Mouse (Mus musculus) bone marrow, adult 2 months (tissue): ENCODE results near the gene Nup210. TPM values are rescaled to one million over a fixed set of nuclear protein-coding genes. Genes with fewer than 3 reads are reported as not detected.

Experiments used
- H3K27ac ChIP-seq: fragments of 200-500 bp; 2 replicates; pipeline ENCODE4 v1.5.1; 2012; ENCODE audit warnings: low read depth, mild to moderate bottlenecking, control low read depth, inconsistent platforms, low read length; ENCODE audit not compliant: control insufficient read depth, poor library complexity, insufficient read depth
- H3K4me1 ChIP-seq: fragments of 200-500 bp; 2 replicates; pipeline ENCODE4 v1.6.1; 2011; ENCODE audit warnings: low read length; ENCODE audit not compliant: control insufficient read depth, insufficient read depth
- H3K4me3 ChIP-seq: fragments of 200-500 bp; replicated peaks from 2 replicates; pipeline ENCODE3; 2011; ENCODE audit warnings: mild to moderate bottlenecking, low read depth, low read length, control low read depth; ENCODE audit not compliant: control insufficient read depth
- CTCF ChIP-seq: fragments of 200-500 bp; IDR thresholded peaks from 2 replicates; pipeline ENCODE4 v1.5.1; 2011; ENCODE audit warnings: low read length, control low read depth; ENCODE audit not compliant: control insufficient read depth, insufficient read depth
- POLR2A ChIP-seq: fragments of 200-500 bp; IDR thresholded peaks from 2 replicates; pipeline ENCODE4 v1.6.1; 2011; ENCODE audit warnings: low read depth, mild to moderate bottlenecking, control low read depth, low read length, borderline replicate concordance; ENCODE audit not compliant: control insufficient read depth
- WGBS: fragments of 180-500 bp; shearing (Covaris S2); methylation state at CpG from one replicate; pipeline ENCODE4 v1.1.7; 2018; 5-methylcytosine and 5-hydroxymethylcytosine counted together
- polyA plus RNA-seq: library from polyadenylated mRNA; stranded (reverse); fragments of >200 nt; gene quantifications from 2 replicates; pipeline ENCODE4 v1.2.4, GENCODE M21; 2011; ENCODE audit warnings: low replicate concordance; ENCODE audit not compliant: missing spikeins, insufficient read depth, insufficient read length

Nup210 gene
- polyA plus RNA-seq, result 58.4 and 111 TPM in 2 replicates

DNA sequence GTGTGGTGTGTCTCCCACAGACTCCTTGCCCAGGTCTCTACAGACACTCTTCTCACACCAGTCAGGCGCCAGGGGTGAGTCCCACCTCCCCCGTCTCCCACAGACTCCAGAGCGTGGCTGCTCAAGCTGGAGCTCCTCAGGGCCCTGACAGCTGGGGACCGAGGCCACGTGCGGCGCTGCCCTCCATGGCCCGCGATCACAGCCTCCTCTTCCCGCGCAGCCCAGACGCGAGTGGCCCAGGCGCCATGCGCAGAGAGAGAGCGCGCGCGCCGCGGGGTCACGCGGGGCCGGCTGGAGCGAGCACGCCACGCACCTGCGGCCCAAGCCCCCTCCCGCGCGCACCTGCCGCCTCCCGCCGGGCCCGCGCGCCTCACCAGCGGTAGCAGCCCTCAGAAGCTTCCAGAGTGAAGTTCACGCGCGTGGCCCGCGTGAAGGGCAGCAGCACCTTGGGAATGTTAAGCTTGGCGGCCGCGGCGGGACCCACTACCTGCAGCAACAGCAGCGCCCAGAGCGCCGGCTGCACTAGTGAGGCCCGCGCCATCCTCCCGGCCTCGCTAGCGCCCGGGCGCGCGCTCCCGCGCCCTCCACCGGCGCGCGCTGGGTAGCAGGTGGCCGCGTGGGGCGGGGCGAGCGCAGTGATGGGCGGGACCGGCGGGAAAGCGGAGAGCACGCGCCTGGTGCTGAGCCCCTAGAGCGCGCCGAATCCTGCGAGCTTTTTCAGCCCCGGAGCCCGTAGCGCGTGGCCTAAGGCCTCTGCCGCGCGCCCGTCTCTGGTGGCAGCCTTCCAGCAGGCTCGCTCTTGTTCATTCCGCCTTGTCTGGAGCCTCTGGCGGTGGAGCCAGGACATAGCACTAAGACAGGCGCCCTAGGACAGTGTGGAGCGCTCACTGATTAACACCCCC lies at the start of gene Nup210:
Nup210 (minus strand) TSS at position 586 of the 902 bp plus-strand sequence.
- H3K27ac ChIP-seq, result peak within 1 kb of the TSS; percentile 97
- TF ChIP-seq POLR2A, result peak; percentile 70; the same call in 1 of the 2 replicates
- peak; percentile 58 for TF ChIP-seq CTCF
- under 1% methylated on average over 93 of the region's 93 CpGs for WGBS
- peak within 1 kb of the TSS; percentile 58 for H3K4me3 ChIP-seq
- H3K4me1 ChIP-seq, result peaks cover 10% of the 10 kb centered on the region

DNA sequence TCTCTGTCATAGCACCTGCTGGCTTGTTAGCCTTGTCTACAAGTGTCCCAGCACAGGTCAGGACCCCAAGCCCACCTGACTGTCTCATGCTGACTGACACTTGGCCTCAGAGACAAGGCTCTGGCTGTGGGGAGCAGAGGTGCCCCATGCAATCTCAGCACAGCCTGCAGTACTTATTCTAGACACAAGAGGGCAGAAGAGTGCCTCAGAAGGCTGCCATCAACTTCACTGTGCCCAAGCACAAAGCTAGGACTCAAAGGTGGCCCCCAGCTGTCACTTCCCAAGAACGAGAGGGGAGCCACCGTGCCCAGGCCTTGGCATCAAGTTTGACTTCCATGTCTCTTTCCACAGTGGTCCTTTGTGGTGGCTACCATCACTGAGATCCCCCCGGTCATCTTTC lies 48.6 kb upstream of the Nup210 start:
- H3K4me3 ChIP-seq, result no peak overlapping the region
- no peak overlapping the region for H3K27ac ChIP-seq
- no peaks in the 10 kb centered on the region; the same call in 1 of the 2 replicates for H3K4me1 ChIP-seq
- TF ChIP-seq POLR2A (no peak), CTCF (peak; percentile 86)
- 37% methylated on average over 3 of the region's 3 CpGs for WGBS

DNA sequence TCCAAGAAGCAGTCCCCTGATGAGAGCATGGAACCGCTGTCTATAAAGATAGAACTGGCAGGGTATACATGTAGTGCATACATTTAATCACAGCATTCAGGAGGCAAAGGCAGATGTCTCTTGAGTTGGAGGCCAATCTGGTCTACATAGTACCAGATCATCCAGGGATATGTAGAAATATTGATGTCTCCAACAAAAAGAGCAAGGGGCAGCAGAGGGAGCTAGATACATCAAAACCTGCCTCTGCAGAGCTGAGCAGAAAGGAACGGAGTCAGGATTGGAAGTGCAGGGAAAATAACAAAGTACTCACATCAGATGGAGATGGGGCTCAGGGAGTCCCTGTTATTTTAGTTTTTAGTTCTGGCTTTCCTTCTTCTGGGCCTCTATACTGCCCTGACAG lies 48.0 kb upstream of the Nup210 start:
- H3K4me3 ChIP-seq, result no peak overlapping the region
- no peaks in the 10 kb centered on the region; the same call in 1 of the 2 replicates for H3K4me1 ChIP-seq
- no peak overlapping the region for H3K27ac ChIP-seq
- TF ChIP-seq POLR2A (no peak), CTCF (no peak)
- WGBS, result 91% methylated on average over 2 of the region's 2 CpGs

DNA sequence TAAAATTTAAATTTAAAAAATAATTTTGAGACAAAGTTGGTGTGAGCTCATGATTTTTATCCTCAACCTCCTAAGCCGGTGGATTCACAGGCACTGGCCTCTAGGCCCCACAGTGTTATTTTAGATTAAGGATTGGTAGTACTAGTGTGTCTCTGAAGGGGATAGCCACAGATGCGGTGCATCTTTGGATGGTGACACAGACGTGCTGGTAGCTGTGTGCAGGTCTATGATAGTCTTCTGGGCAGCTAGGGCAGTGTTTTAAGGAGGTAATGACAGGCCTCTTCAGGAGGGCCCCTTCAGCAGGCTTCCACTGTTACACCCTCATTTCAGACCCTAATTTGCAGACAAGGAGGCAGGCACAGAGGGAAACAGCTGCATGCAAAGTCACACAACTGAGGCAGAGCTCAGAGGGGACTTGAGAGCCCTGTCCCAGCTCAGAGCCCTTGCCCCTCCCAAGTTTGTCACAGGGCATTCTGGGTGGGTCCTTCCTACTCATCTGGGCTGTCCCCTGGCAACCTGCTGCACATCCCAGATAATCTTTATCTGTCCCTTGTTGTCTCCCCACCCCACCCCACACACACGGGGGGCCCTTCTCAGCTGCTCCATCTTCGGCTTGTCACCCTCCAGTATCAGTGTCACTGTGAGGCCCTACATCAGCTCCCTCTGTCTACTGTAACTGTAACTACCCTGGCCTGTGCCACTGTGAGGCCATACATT lies 46.7 kb upstream of the Nup210 start:
- H3K4me1 ChIP-seq, result no peaks in the 10 kb centered on the region; the same call in none of the 2 replicates

DNA sequence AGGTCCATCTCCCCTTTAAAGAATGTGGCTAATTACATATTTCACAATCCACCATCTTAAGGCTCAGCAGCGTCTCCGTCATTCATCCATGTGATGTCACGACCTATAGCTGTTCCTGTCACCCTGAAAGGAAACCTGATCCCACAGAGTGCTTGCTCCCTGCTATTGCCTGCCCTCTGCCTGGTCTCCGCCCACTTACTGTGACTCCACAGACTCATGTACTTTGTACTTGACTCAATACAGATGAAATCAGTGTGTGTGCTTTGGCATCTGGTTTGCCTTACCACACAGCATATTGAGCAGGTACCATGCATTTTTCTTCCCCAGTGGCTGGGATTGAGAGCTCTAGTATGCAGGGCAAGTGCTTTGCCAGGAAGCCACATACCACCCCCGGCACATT lies 45.7 kb upstream of the Nup210 start:
- WGBS, result 84% methylated on average over 5 of the region's 5 CpGs
- TF ChIP-seq CTCF (no peak), POLR2A (no peak)
- Histone ChIP-seq H3K4me3 (no peak overlapping the region), H3K27ac (no peak overlapping the region), H3K4me1 (no peaks in the 10 kb centered on the region; the same call in none of the 2 replicates)

More for the DNA sequence above, 46.7 kb upstream of the Nup210 start:
- WGBS, result 60% methylated on average over 5 of the region's 5 CpGs
- TF ChIP-seq CTCF, result peak; percentile 22; the same call in 1 of the 2 replicates
- no peak for TF ChIP-seq POLR2A
- H3K4me3 ChIP-seq, result no peak overlapping the region
- H3K27ac ChIP-seq, result peak overlapping the region; percentile 81

DNA sequence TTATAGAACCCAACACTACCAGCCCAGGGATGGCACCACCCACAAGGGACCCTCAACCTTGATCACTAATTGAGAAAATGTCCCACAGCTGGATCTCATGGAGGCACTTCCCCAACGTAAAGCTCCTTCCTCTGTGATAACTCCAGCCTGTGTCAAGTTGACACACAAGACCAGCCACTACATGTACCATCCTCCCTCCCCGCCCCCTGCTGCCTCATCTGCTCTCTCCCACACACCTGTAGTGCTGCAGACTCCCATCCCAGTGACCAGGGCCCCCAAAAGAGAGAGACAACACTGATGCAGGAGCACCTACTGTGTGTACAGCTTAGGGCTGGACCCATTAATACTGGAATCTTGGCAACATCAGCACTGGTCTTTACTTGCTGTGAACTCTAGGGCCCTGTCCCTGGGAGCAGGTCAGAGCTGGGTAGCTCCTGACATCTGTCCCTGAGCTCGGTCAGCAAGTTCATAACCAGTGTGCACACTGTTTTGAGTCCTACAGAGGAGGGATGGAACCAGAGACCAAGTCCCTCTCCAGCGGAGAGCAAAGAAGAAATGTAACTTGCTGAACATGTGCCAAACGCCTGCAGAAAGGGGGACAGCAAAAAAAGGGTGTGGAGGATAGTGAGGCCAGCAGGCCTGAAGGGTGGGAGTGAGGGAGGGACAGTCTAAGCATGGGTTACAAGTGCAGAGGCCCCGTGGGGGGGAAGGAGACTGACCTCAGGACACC lies 45.0 kb upstream of the Nup210 start:
- WGBS, result 81% methylated on average over 6 of the region's 6 CpGs
- Histone ChIP-seq H3K4me3 (no peak overlapping the region), H3K4me1 (peaks cover 4% of the 10 kb centered on the region), H3K27ac (no peak overlapping the region)
- TF ChIP-seq CTCF, result no peak
- TF ChIP-seq POLR2A, result no peak

DNA sequence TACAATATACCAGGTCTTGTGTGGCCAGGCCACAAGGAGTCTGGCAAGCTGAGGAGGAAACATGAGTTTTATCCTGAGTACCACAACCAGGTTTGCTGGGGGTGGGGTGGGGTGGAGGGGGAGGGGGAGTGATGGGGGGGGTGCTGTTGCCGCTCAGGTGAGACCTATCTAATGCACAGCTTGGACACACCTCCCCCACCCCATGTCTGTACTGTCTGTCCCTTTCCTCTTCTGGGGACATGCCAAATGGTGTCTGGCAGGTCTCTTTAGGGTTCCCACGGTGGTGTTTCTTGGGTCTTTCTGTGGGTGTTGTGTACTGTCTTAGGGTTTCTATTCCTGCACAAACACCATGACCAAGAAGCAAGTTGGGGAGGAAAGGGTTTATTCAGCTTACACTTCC lies 44.3 kb upstream of the Nup210 start:
- Histone ChIP-seq H3K4me1 (peaks cover 4% of the 10 kb centered on the region), H3K27ac (no peak overlapping the region), H3K4me3 (no peak overlapping the region)
- 74% methylated on average over 2 of the region's 2 CpGs for WGBS
- TF ChIP-seq POLR2A, result no peak
- no peak for TF ChIP-seq CTCF
